10 mouse cellular contexts compared by ENCODE assay signal in the genomic region with DNA sequence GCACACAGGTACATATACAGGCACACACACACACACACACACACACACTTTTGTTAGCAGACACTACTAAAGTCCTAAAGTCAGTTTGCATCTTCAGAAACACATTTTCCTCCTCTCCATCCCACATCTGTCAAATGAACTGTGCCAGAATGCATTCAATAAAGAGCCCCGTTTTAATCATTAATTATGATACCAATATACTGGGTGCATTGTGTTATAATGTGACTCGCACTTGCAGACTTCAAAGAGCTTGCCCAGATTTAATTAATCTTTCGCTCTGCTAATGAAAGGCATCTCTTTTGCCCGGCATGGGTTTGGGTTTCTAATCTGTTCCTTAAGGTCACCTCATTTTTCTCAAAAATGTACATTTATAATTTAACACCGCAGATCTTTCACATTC.
"Had no signal": no experiment of that assay in that cellular context is flagged by ENCODE, and none has a peak within 500 bp of the region (broad histone marks: within the 10 kb centered on the region; RNA-seq: fewer than 3 reads in every experiment).

No protein-coding gene starts in this region.

- H3K4me1 ChIP-seq: kidney, embryonic 15.5 days; limb, embryonic 13.5 days; midbrain, embryonic 12.5 days had no signal

- H3K9ac ChIP-seq: kidney, embryonic 15.5 days; limb, embryonic 13.5 days; liver, embryonic 14.5 days; midbrain, embryonic 12.5 days had no signal

- H3K9me3 ChIP-seq: kidney, embryonic 15.5 days; limb, embryonic 13.5 days had no signal

- DNase-seq: kidney, adult 2 months; kidney, postnatal 14 days; left cerebral cortex, postnatal 4 days; lung, adult 18-20 months; thymus, postnatal 4 days had no signal

- H3K4me2 ChIP-seq: kidney, embryonic 15.5 days; limb, embryonic 13.5 days; midbrain, embryonic 12.5 days had no signal

- H3K27ac ChIP-seq: kidney, embryonic 15.5 days; limb, embryonic 13.5 days; liver, embryonic 14.5 days; midbrain, embryonic 12.5 days; stomach, postnatal 0 days had no signal

- H3K27me3 ChIP-seq: kidney, embryonic 15.5 days; limb, embryonic 13.5 days; midbrain, embryonic 12.5 days had no signal

- H3K36me3 ChIP-seq: kidney, embryonic 15.5 days; limb, embryonic 13.5 days; midbrain, embryonic 12.5 days had no signal

- H3K4me3 ChIP-seq: kidney, embryonic 15.5 days; limb, embryonic 13.5 days; midbrain, embryonic 12.5 days had no signal
